Mouse (Mus musculus) heart, postnatal 0 days (tissue): ENCODE results near the gene 1190005I06Rik. TPM values are rescaled to one million over a fixed set of nuclear protein-coding genes. Genes with fewer than 3 reads are reported as not detected.

ENCODE experiments used
- ATAC-seq: fragments of 200-750 bp; cut with Nextera tagmentation; 2 replicates; pipeline ENCODE4 v1.8.0; 2017; ENCODE audit warnings: low read depth, moderate number of reproducible peaks, moderate library complexity; ENCODE audit not compliant: insufficient read depth
- DNase-seq: peaks from one replicate; pipeline ENCODE4 v3.0.0-alpha.2; 2016; ENCODE audit warnings: low spot score
- H3K27ac ChIP-seq: fragments of 300-500 bp; sonication (generic); 2 replicates; pipeline ENCODE4 v1.5.1; 2014; ENCODE audit warnings: low read depth, mild to moderate bottlenecking
- H3K27me3 ChIP-seq: fragments of 300-500 bp; sonication (generic); 2 replicates; pipeline ENCODE4 v1.6.1; 2014; ENCODE audit warnings: low read length, mixed read lengths; ENCODE audit not compliant: control insufficient read depth, insufficient read depth
- H3K36me3 ChIP-seq: fragments of 300-500 bp; sonication (generic); replicated peaks from 2 replicates; pipeline ENCODE4 v1.6.1; 2014; ENCODE audit warnings: low read length, mixed read lengths; ENCODE audit not compliant: control insufficient read depth, insufficient read depth
- H3K4me1 ChIP-seq: fragments of 300-500 bp; sonication (generic); 2 replicates; pipeline ENCODE4 v1.6.1; 2014; ENCODE audit warnings: antibody characterized with exemption; ENCODE audit not compliant: control insufficient read depth, insufficient read depth
- H3K4me2 ChIP-seq: fragments of 300-500 bp; sonication (generic); 2 replicates; pipeline ENCODE4 v1.6.1; 2014; ENCODE audit warnings: low read depth, mild to moderate bottlenecking, low read length, moderate library complexity
- H3K4me3 ChIP-seq: fragments of 300-500 bp; sonication (generic); 2 replicates; pipeline ENCODE4 v1.5.1; 2014; ENCODE audit warnings: low read depth, low read length
- H3K9ac ChIP-seq: fragments of 300-500 bp; sonication (generic); replicated peaks from 2 replicates; pipeline ENCODE4 v1.6.1; 2014; ENCODE audit warnings: low read depth, low read length, mixed read lengths
- H3K9me3 ChIP-seq: fragments of 300-500 bp; sonication (generic); replicated peaks from 2 replicates; pipeline ENCODE4 v1.6.1; 2016; ENCODE audit warnings: low read length; ENCODE audit not compliant: control insufficient read depth
- CTCF ChIP-seq: IDR thresholded peaks from 2 replicates; pipeline ENCODE4 v1.5.1; 2016; ENCODE audit warnings: antibody characterized with exemption, control low read depth, low read depth
- EP300 ChIP-seq: IDR thresholded peaks from 2 replicates; pipeline ENCODE4 v1.6.1; 2016; ENCODE audit warnings: antibody characterized with exemption, low read depth
- WGBS: fragments of 180-500 bp; shearing (Covaris S2); extraction: QIAGEN DNeasy Blood & Tissue Kit; methylation state at CpG from one replicate; pipeline ENCODE4 v1.1.7; 2014; 5-methylcytosine and 5-hydroxymethylcytosine counted together
- polyA plus RNA-seq: library from polyadenylated mRNA; unstranded; fragments of >200 nt; fragmentation: Nextera tagmentation; extraction: Ambion mirVana; gene quantifications from 2 replicates; pipeline ENCODE4 v1.2.1, GENCODE M21; 2015
- total RNA-seq: library from RNA; depleted of rRNA; stranded (reverse); fragments of >200 nt; gene quantifications from 2 replicates; pipeline ENCODE4 v1.2.3, GENCODE M21; 2014; ENCODE audit warnings: low replicate concordance

Gene 1190005I06Rik
- total and polyA plus RNA-seq, 2 experiments from 2014 or later: 0.80 to 9.3 TPM

DNA sequence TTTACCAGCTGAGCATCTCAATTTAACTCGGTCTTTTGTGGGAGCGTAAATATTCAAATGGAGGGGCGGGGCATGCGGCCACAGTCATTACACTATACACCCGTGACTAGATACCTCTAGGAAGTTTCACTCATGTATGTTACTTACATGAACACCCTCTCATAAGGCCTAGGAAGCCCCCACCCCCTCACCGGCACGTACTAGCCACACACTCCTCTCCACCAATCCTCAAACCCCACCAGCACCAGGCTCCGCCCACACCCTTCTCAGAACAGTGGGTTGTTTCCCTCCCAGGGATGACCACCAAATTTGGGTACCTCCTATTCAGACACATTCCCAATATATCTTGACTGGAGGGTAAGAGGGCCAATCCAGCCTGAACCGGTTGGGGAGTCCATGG, 40.0 kb downstream of the 1190005I06Rik start:
- Histone ChIP-seq H3K4me1 (no peaks in the 10 kb centered on the region), H3K36me3 (no peaks in the 10 kb centered on the region), H3K9ac (no peak overlapping the region), H3K27ac (no peak overlapping the region), H3K4me2 (no peak overlapping the region), H3K27me3 (no peaks in the 10 kb centered on the region), H3K9me3 (no peaks in the 10 kb centered on the region), H3K4me3 (no peak overlapping the region)
- 76% methylated on average over 9 of the region's 9 CpGs for WGBS
- ATAC-seq (0 out of 2 replicates have a peak, but pooled peaks have one; percentile 28), DNase-seq (no peak)
- TF ChIP-seq CTCF (no peak), EP300 (no peak)

DNA sequence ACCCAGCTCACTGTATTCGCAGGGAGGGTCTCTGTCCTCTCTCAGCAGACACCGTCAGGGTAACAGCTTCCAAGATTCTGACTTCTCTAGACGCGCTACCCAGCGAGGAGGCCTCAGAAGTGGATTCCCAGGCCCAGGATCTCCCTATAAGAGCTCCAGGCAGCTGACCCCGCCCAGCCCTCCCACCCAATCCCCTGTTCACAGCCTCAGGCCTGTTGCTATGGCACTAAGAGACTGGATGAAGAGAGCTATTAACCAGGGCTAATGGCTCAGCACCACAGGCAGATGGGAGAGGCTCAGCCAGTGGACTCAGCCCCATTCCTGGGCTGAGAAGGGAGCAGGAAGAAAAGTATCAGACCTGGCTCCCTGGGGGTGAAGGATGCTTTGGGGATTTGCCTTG, 44.8 kb downstream of the 1190005I06Rik start:
- WGBS: 45% methylated on average over 6 of the region's 6 CpGs

DNA sequence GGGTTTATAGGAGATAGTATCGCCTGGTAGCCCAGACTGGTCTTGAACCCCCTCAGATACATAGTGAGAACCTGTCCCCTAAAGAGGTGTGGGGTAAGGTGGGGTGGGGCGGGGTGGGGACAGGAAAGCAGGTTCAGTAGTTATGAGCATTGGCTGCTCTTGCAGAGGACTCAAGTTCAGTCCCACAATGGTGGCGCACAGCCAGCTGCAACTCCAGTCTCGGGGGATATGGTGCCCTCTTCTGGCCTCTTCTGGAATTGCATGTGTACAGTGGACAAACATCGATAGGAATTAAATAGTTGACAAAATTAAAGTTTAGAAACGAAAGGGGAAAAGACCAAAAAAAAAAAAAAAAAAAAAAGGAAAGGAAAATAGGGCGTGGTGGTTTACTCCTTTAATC, 47.9 kb downstream of the 1190005I06Rik start:
- H3K9ac ChIP-seq: no peak overlapping the region
- H3K4me3 ChIP-seq: no peak overlapping the region
- ATAC-seq (no peak; the same call in 1 of the 2 replicates), DNase-seq (peak; percentile 49)
- WGBS: 44% methylated on average over 7 of the region's 7 CpGs
- no peaks in the 10 kb centered on the region for H3K9me3 ChIP-seq
- H3K4me1 ChIP-seq: no peaks in the 10 kb centered on the region
- no peaks in the 10 kb centered on the region for H3K36me3 ChIP-seq
- TF ChIP-seq CTCF (peak; percentile 73), EP300 (no peak)
- H3K27me3 ChIP-seq: no peaks in the 10 kb centered on the region
- no peak overlapping the region for H3K4me2 ChIP-seq
- H3K27ac ChIP-seq: no peak overlapping the region

More for the DNA sequence above, 44.8 kb downstream of the 1190005I06Rik start:
- no peaks in the 10 kb centered on the region for H3K9me3 ChIP-seq
- no peak overlapping the region for H3K27ac ChIP-seq
- no peak overlapping the region for H3K4me2 ChIP-seq
- H3K4me1 ChIP-seq: no peaks in the 10 kb centered on the region
- ATAC-seq (no peak), DNase-seq (no peak)
- H3K27me3 ChIP-seq: no peaks in the 10 kb centered on the region
- no peak overlapping the region for H3K4me3 ChIP-seq
- TF ChIP-seq CTCF (no peak), EP300 (no peak)
- no peak overlapping the region for H3K9ac ChIP-seq
- H3K36me3 ChIP-seq: no peaks in the 10 kb centered on the region

DNA sequence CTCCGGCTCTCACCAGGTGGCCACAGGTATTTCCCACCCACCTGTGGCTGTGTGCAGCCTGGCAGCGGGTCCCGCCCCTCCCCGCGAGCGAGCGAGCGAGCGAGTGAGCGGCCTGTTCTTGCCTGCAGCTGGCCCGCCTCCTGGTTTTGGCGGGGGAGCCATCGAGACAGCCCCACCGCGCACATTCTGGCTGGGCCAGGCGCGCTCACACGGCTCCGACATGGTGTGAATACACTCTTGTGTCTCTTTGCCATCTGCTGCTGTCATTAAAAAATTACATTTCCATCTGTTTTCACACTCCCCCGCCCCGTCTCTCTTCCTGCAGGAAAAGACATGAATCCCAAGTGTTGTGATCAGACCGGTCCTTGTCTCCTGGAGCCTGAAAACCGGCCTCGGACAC, 48.9 kb downstream of the 1190005I06Rik start:
- Histone ChIP-seq H3K9me3 (no peaks in the 10 kb centered on the region), H3K9ac (no peak overlapping the region), H3K4me2 (peak overlapping the region; percentile 24; the same call in 1 of the 2 replicates), H3K27me3 (no peaks in the 10 kb centered on the region), H3K4me3 (no peak overlapping the region), H3K4me1 (no peaks in the 10 kb centered on the region), H3K27ac (no peak overlapping the region), H3K36me3 (no peaks in the 10 kb centered on the region)
- TF ChIP-seq EP300 (no peak), CTCF (no peak)
- 40% methylated on average over 24 of the region's 24 CpGs for WGBS
- no peak; the same call in 1 of the 2 replicates for ATAC-seq
- no peak for DNase-seq

DNA sequence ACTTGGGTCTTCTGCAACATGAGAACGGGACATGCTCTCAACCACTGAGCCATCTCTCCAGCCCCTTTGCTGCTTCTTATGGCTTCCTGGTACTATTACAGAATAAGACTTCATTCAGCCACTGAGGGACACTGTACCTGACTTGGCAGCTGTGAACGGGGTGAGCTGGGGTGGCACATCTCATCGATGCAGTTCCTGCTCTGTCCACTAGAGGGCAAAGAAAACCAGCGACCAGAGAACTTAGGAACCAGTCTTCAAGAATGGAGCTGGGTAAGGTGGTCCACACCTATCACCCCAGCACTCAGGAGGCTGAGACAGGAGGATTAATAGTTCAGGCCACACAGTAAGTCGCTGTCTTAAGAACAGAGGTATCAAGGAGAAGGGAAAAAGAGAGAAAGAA, 51.5 kb downstream of the 1190005I06Rik start:
- Histone ChIP-seq H3K36me3 (no peaks in the 10 kb centered on the region), H3K4me1 (no peaks in the 10 kb centered on the region), H3K27me3 (no peaks in the 10 kb centered on the region), H3K9ac (no peak overlapping the region), H3K9me3 (no peaks in the 10 kb centered on the region), H3K4me2 (no peak overlapping the region), H3K4me3 (no peak overlapping the region), H3K27ac (no peak overlapping the region)
- TF ChIP-seq EP300: no peak
- peak; percentile 85 for TF ChIP-seq CTCF
- DNase-seq (no peak), ATAC-seq (no peak)
- 14% methylated on average over 5 of the region's 5 CpGs for WGBS

DNA sequence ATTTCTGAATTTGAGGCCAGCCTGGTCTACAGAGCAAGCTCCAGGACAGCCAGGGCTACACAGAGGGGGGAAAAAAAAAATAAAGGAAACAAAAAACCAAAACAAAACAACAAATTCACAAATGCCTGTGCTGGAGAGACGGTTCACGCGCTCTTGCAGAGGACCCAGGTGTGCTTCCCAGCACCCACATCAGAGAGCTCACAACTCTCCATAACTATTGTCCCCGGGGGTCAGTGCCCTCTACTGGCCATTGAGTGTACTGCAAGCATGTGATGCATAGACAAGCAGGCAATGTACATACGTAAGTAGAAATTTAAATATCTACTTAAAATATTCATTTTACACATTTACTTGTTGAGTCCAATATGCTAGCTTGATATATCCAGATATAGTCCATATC, 52.9 kb downstream of the 1190005I06Rik start:
- H3K36me3 ChIP-seq: no peaks in the 10 kb centered on the region
- no peak for TF ChIP-seq EP300
- TF ChIP-seq CTCF: peak; percentile 27
- no peak overlapping the region for H3K27ac ChIP-seq
- peaks cover 6% of the 10 kb centered on the region for H3K4me1 ChIP-seq
- DNase-seq (no peak), ATAC-seq (no peak)
- no peak overlapping the region for H3K9ac ChIP-seq
- H3K27me3 ChIP-seq: no peaks in the 10 kb centered on the region
- no peak overlapping the region for H3K4me2 ChIP-seq
- 86% methylated on average over 5 of the region's 5 CpGs for WGBS
- H3K9me3 ChIP-seq: no peaks in the 10 kb centered on the region
- no peak overlapping the region for H3K4me3 ChIP-seq
